Mouse (Mus musculus) frontal cortex, postnatal 36 days (tissue): ENCODE measurements around the gene Cyp2a5.
"Not testable (repeated sequence)": the region's sequence is repeated elsewhere in the genome, so short reads cannot be mapped to it uniquely, and the experiment has no call there.

Experiments used
- DNase-seq, 2 experiments: peaks; one replicate each; pipeline ENCODE4 v3.0.0; 2022; ENCODE audit warnings: low spot score in 2 of 2

Gene Cyp2a5

DNA sequence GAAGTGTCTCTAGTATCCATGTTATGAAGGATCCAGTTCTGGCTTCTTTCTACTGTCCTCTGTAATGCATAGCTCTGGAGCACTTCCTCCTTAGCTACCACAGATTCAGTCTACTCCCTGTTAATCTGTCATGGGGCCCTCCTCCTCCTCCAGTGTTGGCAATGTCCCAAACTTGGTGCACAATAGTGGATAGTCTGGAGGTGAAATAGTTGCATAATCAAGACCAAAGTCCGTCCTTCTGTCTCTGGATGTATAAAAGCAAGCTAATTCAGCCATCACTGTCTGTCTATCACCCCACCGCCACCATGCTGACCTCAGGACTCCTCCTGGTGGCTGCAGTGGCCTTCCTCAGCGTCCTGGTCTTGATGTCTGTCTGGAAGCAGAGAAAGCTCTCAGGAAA lies at the start of gene Cyp2a5:
TSS of gene Cyp2a5 (plus strand) at position 247 of the 400 bp plus-strand sequence.
- not testable (repeated sequence) for DNase-seq

DNA sequence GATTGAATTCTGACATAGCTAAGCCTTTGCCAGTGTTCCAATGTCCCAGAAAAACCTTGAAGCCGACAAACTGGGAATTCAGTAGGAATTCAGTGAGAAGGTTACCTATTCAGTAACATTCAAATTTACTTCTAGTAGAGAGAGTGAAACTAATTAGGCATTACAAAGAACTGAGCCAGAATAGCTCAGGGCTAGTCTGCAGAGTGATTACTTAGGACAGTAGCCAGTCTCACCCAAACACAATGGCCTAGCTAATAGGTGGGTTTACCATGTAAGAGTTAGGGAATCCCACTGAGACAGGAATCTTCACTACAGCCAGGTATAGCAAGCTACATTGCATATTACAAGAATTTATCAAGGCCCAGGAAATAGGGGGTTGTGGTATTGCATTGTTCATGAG lies 49.1 kb upstream of the Cyp2a5 start:
- not testable (repeated sequence) for DNase-seq

DNA sequence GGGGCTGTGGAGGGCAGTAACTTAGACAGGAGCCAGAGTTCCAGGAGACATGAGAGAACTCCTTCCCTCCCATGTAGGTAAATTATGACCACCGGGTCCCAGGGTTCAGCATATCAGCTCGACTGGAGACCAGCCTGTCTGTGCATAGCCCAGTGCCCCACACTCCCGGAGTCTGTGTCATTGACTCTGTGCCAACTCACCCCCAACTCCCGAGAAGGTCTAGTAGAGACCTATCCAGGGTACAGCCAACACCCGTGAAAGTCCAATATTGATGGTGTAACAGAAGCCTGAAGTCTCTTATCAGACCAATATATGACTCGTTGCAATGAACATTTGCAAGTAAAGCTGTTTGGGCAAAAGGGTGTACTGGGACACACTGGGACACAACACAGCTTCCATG lies 45.1 kb upstream of the Cyp2a5 start:
- no peak for DNase-seq

GRCm38 (mm10) chr7:26800104-26800503 lies 35.0 kb upstream of the Cyp2a5 start:
- DNase-seq = no peak

GRCm38 (mm10) chr7:26800996-26801395 lies 34.1 kb upstream of the Cyp2a5 start:
- no peak for DNase-seq

GRCm38 (mm10) chr7:26808592-26808991 lies 26.5 kb upstream of the Cyp2a5 start, which contains the start of gene Cyp2g1:
Gene Cyp2g1 (plus strand): TSS chr7:26808892.
- no peak for DNase-seq

DNA sequence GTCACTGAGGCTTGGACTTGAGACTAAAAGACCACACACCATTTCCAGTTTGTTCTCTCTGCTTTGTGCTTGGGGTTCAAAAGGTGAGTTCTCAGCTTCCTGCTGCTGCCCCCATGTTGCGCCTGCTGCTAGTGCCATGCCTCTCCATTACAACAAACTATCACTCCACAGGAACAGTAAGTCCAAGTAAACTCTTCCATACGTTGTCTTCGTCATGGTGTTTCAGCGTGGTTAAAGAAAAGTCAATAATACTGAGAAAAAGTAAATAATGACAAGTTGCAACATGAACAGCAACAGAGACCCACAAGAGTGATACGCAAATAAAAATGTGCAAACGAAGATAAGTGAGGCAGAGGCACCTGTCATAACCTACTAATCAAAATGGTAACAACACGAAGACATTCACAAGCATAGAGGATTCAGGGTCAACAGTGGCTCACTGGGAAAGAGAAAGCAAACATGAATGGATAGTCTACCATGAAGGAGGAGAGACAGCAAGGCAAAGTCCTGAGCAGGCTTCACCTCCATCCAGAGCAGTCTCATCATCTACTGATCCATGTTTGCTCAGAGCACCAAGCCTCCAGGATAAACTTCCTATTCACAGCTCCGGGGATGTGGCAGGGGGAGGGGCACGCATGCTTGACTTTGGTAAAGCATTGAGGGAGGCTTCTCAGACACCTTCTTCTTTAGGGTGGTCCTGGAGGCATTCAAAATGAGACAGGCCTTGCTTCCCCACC lies 3.4 kb upstream of the Cyp2a5 start:
- DNase-seq = not testable (repeated sequence)

DNA sequence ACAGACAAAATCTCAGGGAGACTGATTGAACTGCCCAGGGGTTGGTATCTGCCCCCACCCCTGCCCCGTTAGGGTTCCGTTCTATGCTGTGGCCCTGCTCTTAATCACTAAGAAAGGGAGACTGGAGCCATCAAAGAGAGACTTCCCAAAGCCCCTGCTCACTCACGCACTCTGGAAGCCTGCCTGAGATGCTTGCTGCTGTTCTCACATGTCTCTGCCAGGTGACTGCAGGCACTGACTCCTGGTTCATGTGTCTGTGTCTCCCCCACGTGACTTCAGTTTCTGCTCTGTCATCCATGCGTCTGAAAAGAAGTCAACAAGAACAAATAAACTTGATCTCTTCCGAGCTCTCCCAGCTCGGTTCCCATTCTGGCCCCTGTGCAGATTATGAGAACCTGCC lies 2.4 kb upstream of the Cyp2a5 start:
- not testable (repeated sequence) for DNase-seq

DNA sequence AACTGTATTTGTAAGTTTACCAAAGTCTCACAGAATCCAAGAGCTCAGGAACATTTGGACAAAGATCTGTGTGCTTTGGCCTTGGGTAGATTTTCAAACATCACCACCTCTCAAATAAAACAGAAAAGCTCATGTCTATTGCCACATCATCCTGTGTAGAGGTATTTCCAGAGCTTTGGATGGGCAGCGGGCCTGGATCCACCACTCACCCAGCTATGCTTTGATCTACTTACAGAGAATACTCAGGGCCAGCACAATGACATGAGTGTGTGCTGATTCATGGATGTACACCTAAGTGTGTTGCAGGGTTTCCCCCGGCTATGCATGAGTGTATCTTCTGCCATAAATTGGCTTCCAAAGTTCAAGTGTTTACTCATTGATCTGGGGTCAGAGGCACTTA lies 8.3 kb downstream of the Cyp2a5 start:
- not testable (repeated sequence) for DNase-seq

GRCm38 (mm10) chr7:26850063-26850462 lies 15.0 kb downstream of the Cyp2a5 start:
- not testable (repeated sequence) for DNase-seq

DNA sequence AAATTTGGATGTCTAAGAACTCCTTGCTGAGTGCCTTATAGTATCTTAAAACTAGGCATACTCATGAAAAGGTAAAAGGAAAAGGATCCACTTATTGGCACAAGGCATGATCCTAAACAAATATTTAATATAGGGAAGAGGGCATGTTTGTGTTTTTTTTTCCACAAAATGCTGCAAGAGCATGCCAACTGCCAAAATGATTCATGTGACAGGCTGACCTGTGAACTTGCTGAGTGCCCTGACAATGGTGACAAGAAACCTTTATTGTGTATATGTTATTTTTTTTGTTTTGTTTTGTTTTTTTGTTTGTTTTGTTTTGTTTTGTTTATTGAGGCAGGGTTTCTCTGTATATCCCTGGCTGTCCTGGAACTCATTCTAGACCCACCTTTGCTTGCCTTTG lies 43.5 kb downstream of the Cyp2a5 start:
- DNase-seq = not testable (repeated sequence)

- DNase-seq = not testable (repeated sequence)
Observed at GRCm38 (mm10) chr7:26880600-26880999, 45.5 kb downstream of the Cyp2a5 start.
